Comparison of ENCODE assay signal across 7 mouse cellular contexts in the genomic region with DNA sequence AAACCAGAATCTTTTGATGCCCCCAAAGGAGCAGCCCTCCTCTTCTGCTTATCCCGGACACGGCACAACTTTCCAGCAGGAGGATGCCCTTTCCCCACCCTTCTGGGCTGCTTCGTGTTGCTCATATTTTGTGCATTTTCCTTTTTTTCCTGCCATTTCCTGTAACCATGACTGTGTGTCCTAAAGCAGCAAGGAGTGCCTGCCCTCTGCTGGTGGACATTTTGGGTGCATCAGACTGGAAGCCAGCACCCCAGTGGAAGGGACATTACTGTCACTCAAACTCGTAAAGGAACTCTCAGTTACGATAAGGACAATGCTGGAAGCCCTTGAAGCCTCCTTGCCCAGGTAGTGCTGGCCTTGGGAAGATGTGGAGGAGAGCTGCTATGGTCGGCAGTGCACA. TPM values are rescaled to one million over a fixed set of nuclear protein-coding genes. Genes with fewer than 3 reads are reported as not detected.
DNase-seq lines count a peak whose midpoint lies in the region; ATAC-seq lines count a peak whose summit lies in the region.

No protein-coding gene starts in this region.

- peak; percentile 34 for DNase-seq in MN1 (ENCODE audit: low spot score)
- peak; percentile 12 for DNase-seq in brain, embryonic 18.5 days (ENCODE audit: low read depth, low spot score)
- peak; percentile 62 to 84 for DNase-seq in layer of hippocampus, postnatal 25 days (ENCODE audit: extremely low spot score in 1 of 2, low spot score in 1 of 2)
- peak; percentile 54 for DNase-seq in mesoderm, embryonic 11.5 days (ENCODE audit: low read depth, low spot score)
- DNase-seq in skeletal muscle tissue, adult 2 months (ENCODE audit: low read depth, low spot score) = peak; percentile 22

- peak; percentile 51; the same call in 1 of the 2 replicates for ATAC-seq in forebrain, embryonic 16.5 days
- ATAC-seq in hindbrain, embryonic 15.5 days (ENCODE audit: low FRiP score, low read depth) = peak; percentile 31; the same call in 1 of the 2 replicates

- no peaks in the 10 kb centered on the region for H3K4me1 ChIP-seq in forebrain, embryonic 16.5 days (replicated peaks; ENCODE audit: control insufficient read depth, insufficient read depth, low read length)
- H3K4me1 ChIP-seq in hindbrain, embryonic 15.5 days (replicated peaks) = no peaks in the 10 kb centered on the region

- H3K9me3 ChIP-seq in forebrain, embryonic 16.5 days (ENCODE audit: control insufficient read depth, low read length) = no peaks in the 10 kb centered on the region
- no peaks in the 10 kb centered on the region for H3K9me3 ChIP-seq in hindbrain, embryonic 15.5 days

- H3K27ac ChIP-seq in forebrain, embryonic 16.5 days (ENCODE audit: low read length) = no peak overlapping the region
- no peak overlapping the region for H3K27ac ChIP-seq in hindbrain, embryonic 15.5 days (replicated peaks)

- 43% methylated on average over 6 of the region's 6 CpGs for WGBS in forebrain, embryonic 16.5 days
- 52% methylated on average over 6 of the region's 6 CpGs for whole genome bisulfite sequencing in hindbrain, embryonic 15.5 days

- no peaks in the 10 kb centered on the region for H3K27me3 ChIP-seq in forebrain, embryonic 16.5 days (replicated peaks; ENCODE audit: control insufficient read depth, insufficient read depth, low read length)
- H3K27me3 ChIP-seq in hindbrain, embryonic 15.5 days = no peaks in the 10 kb centered on the region

- no peak overlapping the region for H3K4me3 ChIP-seq in forebrain, embryonic 16.5 days (replicated peaks; ENCODE audit: low read length)
- no peak overlapping the region for H3K4me3 ChIP-seq in hindbrain, embryonic 15.5 days

- H3K4me2 ChIP-seq in forebrain, embryonic 16.5 days (ENCODE audit: low read length) = no peak overlapping the region
- H3K4me2 ChIP-seq in hindbrain, embryonic 15.5 days = no peak overlapping the region

- peaks cover 3% of the 10 kb centered on the region; the same call in 1 of the 2 replicates for H3K36me3 ChIP-seq in forebrain, embryonic 16.5 days (ENCODE audit: control insufficient read depth, insufficient read depth)
- H3K36me3 ChIP-seq in hindbrain, embryonic 15.5 days = peaks cover 62% of the 10 kb centered on the region

- H3K9ac ChIP-seq in forebrain, embryonic 16.5 days (replicated peaks; ENCODE audit: low read depth, low read length) = no peak overlapping the region
- no peak overlapping the region for H3K9ac ChIP-seq in hindbrain, embryonic 15.5 days

RNA-seq across cellular contexts. Expression of gene Tmem86a, which starts 30.9 kb away (rescaled TPM):
- 27.7 and 27.9 TPM in 2 replicates for polyA plus RNA-seq in forebrain, embryonic 16.5 days (2015; fragmentation: Nextera tagmentation; extraction: Ambion mirVana)
- polyA plus RNA-seq in hindbrain, embryonic 15.5 days (2015; fragmentation: Nextera tagmentation; extraction: Ambion mirVana) = 25.8 and 25.9 TPM in 2 replicates
- 10 to 100 TPM; 14.1 to 15.2 TPM for total RNA-seq in layer of hippocampus, postnatal 25 days (2021)

RNA-seq across cellular contexts. Expression of gene Ptpn5, which starts 52.2 kb away (rescaled TPM):
- polyA plus RNA-seq in forebrain, embryonic 16.5 days (2015; fragmentation: Nextera tagmentation; extraction: Ambion mirVana) = 68.5 and 103 TPM in 2 replicates
- polyA plus RNA-seq in hindbrain, embryonic 15.5 days (2015; fragmentation: Nextera tagmentation; extraction: Ambion mirVana) = 152 and 190 TPM in 2 replicates
- total RNA-seq in layer of hippocampus, postnatal 25 days (2021) = 100 to 1,000 TPM in 1 of 2 experiments, 10 to 100 TPM in 1; 86.8 to 100 TPM

Comparison
In these comparisons a context has a peak if more than half of its experiments do, and no peak if none do; other contexts are left out.
1. DNase-seq: peak in every context shown above with its lines; median percentile 73 in layer of hippocampus, postnatal 25 days; 54 in mesoderm, embryonic 11.5 days; 34 in MN1; 22 in skeletal muscle tissue, adult 2 months; 12 in brain, embryonic 18.5 days.